Mouse (Mus musculus): ENCODE measurements around the gene Patl1.
"Not testable (repeated sequence)": the region's sequence is repeated elsewhere in the genome, so short reads cannot be mapped to it uniquely, and the experiment has no call there.

The Patl1 gene

GRCm38 (mm10) chr19:11969155-11970050 is 57.2 kb downstream of the Patl1 start:
- no peak for DNase-seq

DNA sequence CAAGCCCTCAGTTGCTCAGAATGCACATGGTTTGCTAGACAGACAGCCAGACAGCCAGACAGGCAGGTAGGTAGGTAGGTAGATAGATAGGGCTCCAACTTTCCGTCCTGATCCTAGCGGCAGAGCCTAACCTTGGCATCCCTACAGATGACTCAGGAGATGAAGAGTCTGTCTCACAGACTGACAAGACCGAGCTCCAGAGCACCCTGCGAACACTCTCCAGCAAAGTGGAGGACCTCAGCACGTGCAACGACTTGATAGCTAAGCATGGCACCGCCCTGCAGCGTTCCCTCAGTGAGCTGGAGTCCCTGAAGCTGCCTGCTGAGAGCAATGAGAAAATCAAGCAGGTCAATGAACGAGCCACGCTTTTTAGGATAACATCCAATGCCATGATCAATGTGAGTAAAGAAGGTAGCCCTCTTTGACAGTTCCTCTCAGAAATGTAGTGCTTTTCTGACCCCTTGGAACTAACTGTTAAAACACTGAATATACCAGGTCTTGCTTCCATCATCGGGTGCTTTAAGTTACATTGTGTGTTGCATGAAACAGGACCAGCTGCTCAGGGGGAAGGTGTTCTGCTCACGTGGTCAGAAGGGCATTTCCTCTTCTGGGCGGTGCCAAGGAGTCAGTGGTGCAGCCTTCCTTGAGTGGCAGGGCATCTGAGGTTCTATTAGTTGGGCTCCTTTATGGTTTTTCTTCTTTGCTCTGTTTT is 61.5 kb downstream of the Patl1 start:
- DNase-seq: no peak

DNA sequence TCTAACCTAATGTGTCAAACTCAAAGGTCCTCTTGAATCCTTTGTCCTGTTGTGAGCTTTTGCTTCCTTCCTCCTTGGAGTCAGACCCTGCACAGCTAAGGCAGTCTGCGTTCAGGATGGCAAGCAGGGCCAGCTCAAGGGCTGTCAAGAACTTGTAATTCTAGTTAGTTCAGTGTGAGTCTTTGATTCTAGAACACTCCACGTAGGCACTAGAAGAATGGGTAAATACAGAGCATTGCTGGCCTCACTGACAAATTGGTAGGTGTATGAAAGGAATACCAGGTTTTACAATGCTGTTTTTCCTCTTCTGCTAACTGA is 62.0 kb downstream of the Patl1 start:
- no peak for DNase-seq

GRCm38 (mm10) chr19:11975683-11976082 is 63.5 kb downstream of the Patl1 start:
- no peak for DNase-seq

- DNase-seq: no peak
Measured at GRCm38 (mm10) chr19:11977363-11977762, 65.2 kb downstream of the Patl1 start.

- DNase-seq: no peak
Measured at GRCm38 (mm10) chr19:11980471-11980870, 68.3 kb downstream of the Patl1 start.

DNA sequence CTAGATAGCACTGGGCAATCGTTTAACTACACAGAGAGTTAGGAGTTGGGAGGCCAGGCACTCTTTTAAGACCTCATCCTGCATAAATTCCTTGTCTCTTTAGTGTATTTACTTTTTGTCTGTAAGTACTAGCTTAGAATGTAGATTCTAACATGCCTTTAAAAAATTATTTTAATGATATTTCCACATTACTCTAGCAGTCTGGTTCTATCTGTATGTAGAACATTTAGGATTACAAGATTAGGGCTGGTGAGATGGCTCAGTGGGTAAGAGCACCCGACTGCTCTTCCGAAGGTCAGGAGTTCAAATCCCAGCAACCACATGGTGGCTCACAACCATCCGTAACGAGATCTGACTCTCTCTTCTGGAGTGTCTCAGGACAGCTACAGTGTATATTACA is 72.4 kb downstream of the Patl1 start:
- DNase-seq: not testable (repeated sequence)

DNA sequence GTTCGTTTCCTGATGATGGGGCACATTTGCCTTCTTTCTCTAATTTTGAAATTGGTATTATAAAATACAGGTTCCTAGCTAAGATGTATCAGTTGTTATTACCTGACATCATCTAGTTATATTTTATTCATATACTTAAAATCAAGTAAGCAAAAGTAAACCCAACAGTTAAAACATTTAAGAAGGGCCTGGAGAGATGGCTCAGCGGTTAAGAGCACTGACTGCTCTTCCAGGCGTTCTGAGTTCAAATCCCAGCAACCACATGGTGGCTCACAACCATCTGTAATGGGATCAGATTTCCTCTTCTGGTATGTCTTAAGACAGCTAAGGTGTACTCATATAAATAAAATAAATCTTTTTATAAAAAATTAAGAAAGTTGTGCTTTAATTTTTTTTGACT is 75.6 kb downstream of the Patl1 start:
- DNase-seq: no peak

DNA sequence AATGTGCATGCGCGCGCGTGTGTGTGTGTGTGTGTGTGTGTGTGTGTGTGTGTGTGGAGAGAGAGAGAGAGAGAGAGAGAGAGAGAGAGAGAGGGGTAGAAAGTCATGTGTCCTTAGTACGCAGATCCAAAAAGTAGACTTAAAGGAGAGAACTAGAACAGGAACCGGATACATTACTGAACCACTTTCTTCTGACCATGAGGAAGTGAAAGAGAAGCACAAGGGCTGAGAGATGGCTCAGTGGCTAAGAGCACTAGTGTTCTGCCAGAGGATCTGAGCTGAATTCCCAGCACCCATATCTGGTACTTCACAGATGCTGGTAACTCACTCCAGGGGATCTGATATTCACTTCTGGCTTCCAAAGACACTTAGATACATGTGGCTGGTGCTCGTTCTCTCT is 77.1 kb downstream of the Patl1 start:
- no peak for DNase-seq

DNA sequence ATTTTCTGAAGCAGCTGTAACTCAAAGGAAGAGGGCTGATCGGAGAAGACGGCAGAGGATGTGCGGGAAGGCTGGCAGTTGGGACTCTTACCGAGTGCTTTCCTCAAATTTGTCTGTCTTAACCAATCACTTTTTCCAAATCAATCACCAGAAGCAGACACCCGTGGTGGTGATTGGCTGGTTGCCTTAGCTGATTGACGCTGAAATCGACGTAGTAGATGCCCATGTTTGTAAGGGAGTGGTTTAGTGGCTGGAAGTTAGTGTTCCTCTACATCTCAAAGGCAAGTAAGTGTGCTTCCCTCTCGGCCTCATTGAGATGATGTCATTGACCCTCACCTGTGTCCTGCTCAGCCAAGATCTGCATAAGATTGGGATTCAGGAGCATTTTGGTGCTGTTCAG is 79.8 kb downstream of the Patl1 start:
- DNase-seq: no peak

DNA sequence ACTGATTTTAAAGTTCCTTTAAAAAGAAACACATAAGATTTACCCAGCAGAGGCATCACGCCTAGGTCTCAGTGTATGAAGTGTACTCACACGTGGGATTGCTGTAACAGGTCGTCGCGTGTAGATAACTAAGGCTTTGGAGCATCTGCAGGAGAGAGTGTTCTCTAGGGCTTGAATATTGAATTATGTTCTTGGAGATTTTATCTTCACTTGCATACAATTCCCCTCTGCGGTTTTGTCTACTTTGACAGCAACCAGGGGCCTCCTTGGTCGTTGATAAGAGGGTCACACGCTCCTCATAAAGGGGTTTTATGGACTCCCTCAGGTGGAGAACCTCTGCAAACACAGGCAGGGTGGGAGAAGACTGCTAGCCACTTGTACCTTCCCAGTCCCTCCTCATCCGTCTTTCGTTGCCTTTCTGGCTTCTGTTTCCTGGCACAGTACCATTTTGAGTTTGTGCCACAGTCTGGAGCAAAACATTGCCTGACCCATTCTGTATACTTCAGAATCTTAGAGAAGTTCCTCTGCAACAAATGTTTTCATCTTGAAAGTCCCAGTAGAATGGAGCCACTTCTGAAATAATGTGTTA is 80.3 kb downstream of the Patl1 start:
- DNase-seq: no peak

All from right cerebral cortex, postnatal 25 days (tissue).